Mouse (Mus musculus) hindbrain, postnatal 0 days (tissue): ENCODE data around the gene Rsc1a1. TPM values are rescaled to one million over a fixed set of nuclear protein-coding genes. Genes with fewer than 3 reads are reported as not detected.
A peak's percentile ranks its signal among the peaks of the same experiment; 100 is the strongest.

Source experiments
- ATAC-seq: fragments of 200-750 bp; cut with Nextera tagmentation; 2 replicates; pipeline ENCODE4 v1.8.0; 2017; ENCODE audit warnings: mild to moderate bottlenecking, moderate TSS enrichment, moderate library complexity
- DNase-seq: peaks from one replicate; pipeline ENCODE4 v3.0.0-alpha.2; 2015; ENCODE audit warnings: low spot score
- H3K27ac ChIP-seq: fragments of 300-500 bp; sonication (generic); 2 replicates; pipeline ENCODE4 v1.5.1; 2014; ENCODE audit warnings: mild to moderate bottlenecking
- H3K27me3 ChIP-seq: fragments of 300-500 bp; sonication (generic); 2 replicates; pipeline ENCODE4 v1.6.1; 2014; ENCODE audit warnings: low read length, mixed read lengths; ENCODE audit not compliant: insufficient read depth
- H3K36me3 ChIP-seq: fragments of 300-500 bp; sonication (generic); 2 replicates; pipeline ENCODE4 v1.6.1; 2014; ENCODE audit warnings: low read length, mixed read lengths; ENCODE audit not compliant: insufficient read depth
- H3K4me1 ChIP-seq: fragments of 300-500 bp; sonication (generic); 2 replicates; pipeline ENCODE4 v1.6.1; 2014; ENCODE audit warnings: antibody characterized with exemption, low read length, mixed read lengths; ENCODE audit not compliant: insufficient read depth
- H3K4me2 ChIP-seq: fragments of 300-500 bp; sonication (generic); 2 replicates; pipeline ENCODE4 v1.6.1; 2014; ENCODE audit warnings: low read depth, mild to moderate bottlenecking, low read length, moderate library complexity, mixed read lengths
- H3K4me3 ChIP-seq: fragments of 300-500 bp; sonication (generic); 2 replicates; pipeline ENCODE4 v1.5.1; 2014; ENCODE audit warnings: low read length
- H3K9ac ChIP-seq: fragments of 300-500 bp; sonication (generic); replicated peaks from 2 replicates; pipeline ENCODE4 v1.6.1; 2014; ENCODE audit warnings: mild to moderate bottlenecking, low read length, moderate library complexity, mixed read lengths
- H3K9me3 ChIP-seq: fragments of 300-500 bp; sonication (generic); 2 replicates; pipeline ENCODE4 v1.6.1; 2016; ENCODE audit warnings: low read length, mixed read lengths
- CTCF ChIP-seq: IDR thresholded peaks from 2 replicates; pipeline ENCODE4 v1.5.1; 2016; ENCODE audit warnings: antibody characterized with exemption, control low read depth, low read depth
- WGBS: fragments of 180-500 bp; shearing (Covaris S2); extraction: QIAGEN DNeasy Blood & Tissue Kit; methylation state at CpG from one replicate; pipeline ENCODE4 v1.1.7; 2014; 5-methylcytosine and 5-hydroxymethylcytosine counted together
- polyA plus RNA-seq: library from polyadenylated mRNA; unstranded; fragments of >200 nt; fragmentation: Nextera tagmentation; extraction: Ambion mirVana; gene quantifications from 2 replicates; pipeline ENCODE4 v1.2.1, GENCODE M21; 2015
- total RNA-seq: library from RNA; depleted of rRNA; stranded (reverse); fragments of >200 nt; gene quantifications from 2 replicates; pipeline ENCODE4 v1.2.3, GENCODE M21; 2014

Rsc1a1 gene
- total and polyA plus RNA-seq, 2 experiments from 2014 or later: 13.6 TPM; not detected in 1

DNA sequence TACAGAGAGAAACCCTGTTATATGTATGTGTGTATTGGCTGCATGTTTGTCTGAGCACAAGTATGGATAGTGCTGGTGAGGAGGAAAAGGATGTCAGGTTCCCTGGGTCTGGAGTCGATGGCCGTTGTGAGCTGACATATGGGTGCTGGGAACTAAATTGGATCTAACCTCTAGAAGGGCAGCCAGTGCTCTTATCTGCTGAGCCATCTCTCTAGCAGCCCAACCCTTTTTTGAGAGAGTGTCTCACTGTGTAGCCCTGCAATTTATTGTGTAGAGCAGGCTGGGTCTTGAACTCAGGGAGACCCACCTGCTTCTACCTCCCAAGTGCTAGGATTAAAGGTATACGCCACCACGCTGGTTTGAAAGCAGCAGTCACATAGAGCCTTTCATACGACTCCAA lies 39.9 kb upstream of the Rsc1a1 start:
- 89% methylated on average over 5 of the region's 5 CpGs for WGBS
- Histone ChIP-seq H3K4me1 (peaks cover 10% of the 10 kb centered on the region; the same call in 1 of the 2 replicates), H3K9me3 (no peaks in the 10 kb centered on the region), H3K36me3 (no peaks in the 10 kb centered on the region), H3K9ac (no peak overlapping the region), H3K4me2 (no peak overlapping the region), H3K27ac (no peak overlapping the region), H3K4me3 (no peak overlapping the region), H3K27me3 (no peaks in the 10 kb centered on the region)
- DNase-seq (no peak), ATAC-seq (no peak)
- no peak for TF ChIP-seq CTCF

DNA sequence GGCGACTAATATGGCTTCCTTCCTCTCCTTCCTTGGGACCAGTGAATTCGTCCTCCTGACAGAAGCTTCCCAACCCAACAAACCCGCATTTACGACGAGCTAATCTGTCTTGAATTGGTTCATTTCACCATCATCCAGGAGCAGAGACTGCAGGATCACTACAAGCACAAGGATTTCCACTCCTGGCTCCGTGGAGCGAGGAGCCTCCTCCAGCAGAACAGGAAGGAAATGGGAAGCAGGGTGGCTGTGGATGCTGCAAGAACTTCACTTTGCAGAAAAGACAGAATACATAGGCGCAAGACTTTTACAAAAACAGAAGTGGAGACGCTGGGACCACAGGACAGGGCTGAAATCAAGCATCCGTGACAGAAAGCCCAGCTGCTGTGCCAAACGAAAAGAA lies 39.2 kb upstream of the Rsc1a1 start:
- ATAC-seq (no peak), DNase-seq (no peak)
- no peak overlapping the region for H3K9ac ChIP-seq
- 66% methylated on average over 11 of the region's 11 CpGs for WGBS
- no peak overlapping the region for H3K4me3 ChIP-seq
- no peak for TF ChIP-seq CTCF
- H3K4me2 ChIP-seq: no peak overlapping the region
- H3K4me1 ChIP-seq: peaks cover 10% of the 10 kb centered on the region; the same call in 1 of the 2 replicates
- H3K36me3 ChIP-seq: no peaks in the 10 kb centered on the region; the same call in 1 of the 2 replicates
- no peaks in the 10 kb centered on the region for H3K27me3 ChIP-seq
- H3K27ac ChIP-seq: no peak overlapping the region
- no peaks in the 10 kb centered on the region for H3K9me3 ChIP-seq

DNA sequence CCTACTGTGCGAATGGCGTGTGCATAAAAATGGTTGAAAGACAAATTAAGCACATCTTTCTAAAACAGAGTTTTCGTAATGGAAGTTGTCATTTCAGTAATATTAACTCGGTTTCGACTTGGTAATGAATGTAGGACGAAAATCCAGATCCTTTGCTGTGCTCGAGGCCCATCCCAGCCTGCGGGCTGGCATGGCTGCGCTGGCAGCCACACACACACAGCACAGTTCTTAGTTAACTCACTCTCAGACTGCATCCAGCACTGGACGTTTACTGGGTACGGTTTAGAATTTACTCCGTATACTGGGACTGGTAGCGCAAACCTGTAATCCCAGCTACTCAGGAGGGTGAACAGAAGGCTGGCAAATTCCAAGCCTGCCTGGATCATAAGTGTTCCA lies 38.3 kb upstream of the Rsc1a1 start:
- Histone ChIP-seq H3K4me1 (peaks cover 10% of the 10 kb centered on the region; the same call in 1 of the 2 replicates), H3K36me3 (no peaks in the 10 kb centered on the region; the same call in 1 of the 2 replicates), H3K4me3 (peak overlapping the region; percentile 97), H3K4me2 (peak overlapping the region; percentile 89), H3K9ac (peak overlapping the region; percentile 96), H3K9me3 (no peaks in the 10 kb centered on the region), H3K27me3 (no peaks in the 10 kb centered on the region), H3K27ac (peak overlapping the region; percentile 94)
- 5% methylated on average over 13 of the region's 13 CpGs for WGBS
- ATAC-seq: peak; percentile 65
- peak; percentile 15 for DNase-seq
- TF ChIP-seq CTCF: no peak

DNA sequence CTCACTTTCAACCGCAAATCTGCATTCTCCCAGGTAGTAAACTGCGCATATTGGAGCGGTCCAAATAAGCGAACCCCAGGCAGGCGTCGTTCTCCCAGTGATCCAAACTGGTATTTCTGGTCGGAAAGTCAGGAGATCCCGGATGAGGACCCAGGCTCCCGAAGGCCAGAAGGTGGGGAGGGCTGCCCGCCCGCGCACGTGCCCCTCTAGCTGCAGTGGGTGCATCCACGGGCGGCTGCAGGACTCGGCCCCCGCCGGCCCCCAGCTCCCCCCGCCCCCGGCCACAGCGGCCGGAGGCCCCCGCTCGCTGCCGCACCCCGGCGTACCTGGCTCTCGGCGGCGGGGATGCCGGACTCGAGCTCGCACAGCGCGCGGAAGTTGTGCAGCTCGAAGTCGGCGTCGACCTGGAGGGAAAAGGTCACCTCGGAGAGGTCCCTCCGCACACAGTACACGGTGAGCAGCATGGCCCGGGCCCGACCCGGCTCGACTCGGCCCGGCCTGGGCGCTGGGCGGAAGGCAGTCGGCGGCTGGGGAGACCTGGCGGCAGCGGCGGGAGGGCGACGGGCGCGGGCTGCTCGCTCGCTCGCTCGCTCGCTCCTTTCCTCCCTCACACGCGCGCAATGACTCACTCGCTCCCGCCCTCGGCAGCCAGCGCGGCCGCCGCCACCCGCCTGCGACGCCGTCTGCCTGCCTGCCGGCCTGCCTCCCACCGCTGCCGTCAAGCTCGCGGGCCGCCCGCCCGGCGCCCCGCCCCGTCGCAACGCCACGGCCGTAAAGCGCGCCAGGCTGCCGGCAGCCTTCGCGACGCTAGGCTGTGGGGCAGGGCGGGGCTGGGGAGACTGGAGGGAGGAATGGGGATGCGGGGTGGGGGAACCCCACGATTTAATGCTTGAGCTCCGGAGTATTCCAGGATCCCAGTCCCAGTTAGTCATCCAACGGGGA lies 37.6 kb upstream of the Rsc1a1 start, which contains the start of gene Ddi2:
TSS of gene Ddi2 (minus strand) at position 689 of the 942 bp plus-strand sequence.
- Histone ChIP-seq H3K4me2 (peak within 1 kb of the TSS; percentile 89), H3K4me3 (peak within 1 kb of the TSS; percentile 97)
- under 1% methylated on average over 90 of the region's 105 CpGs for WGBS

DNA sequence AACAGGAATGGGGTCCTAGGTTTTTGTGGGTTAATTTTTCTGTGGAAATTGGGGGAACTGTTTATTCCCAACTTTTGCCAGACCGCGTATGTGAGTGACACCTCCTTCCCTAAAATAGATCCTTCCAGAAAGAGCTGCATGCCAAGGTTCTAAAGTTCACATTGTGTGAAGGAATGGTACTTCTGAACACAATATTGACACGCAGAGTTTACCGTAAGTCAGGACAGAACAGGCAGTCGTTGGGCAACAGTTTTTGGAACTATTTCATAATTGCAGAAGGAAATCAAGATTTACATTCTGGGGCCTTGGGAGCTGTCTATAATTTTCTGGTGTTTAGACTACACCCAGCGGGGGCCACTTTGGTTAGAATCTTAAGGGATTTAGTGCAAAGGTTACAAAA lies 36.6 kb upstream of the Rsc1a1 start:
- H3K27me3 ChIP-seq: no peaks in the 10 kb centered on the region
- WGBS: 64% methylated on average over 6 of the region's 6 CpGs
- no peaks in the 10 kb centered on the region for H3K9me3 ChIP-seq
- DNase-seq: no peak
- TF ChIP-seq CTCF: no peak
- no peak overlapping the region for H3K27ac ChIP-seq
- peaks cover 10% of the 10 kb centered on the region; the same call in 1 of the 2 replicates for H3K4me1 ChIP-seq
- peak overlapping the region; percentile 96; the same call in 1 of the 2 replicates for H3K9ac ChIP-seq
- no peak for ATAC-seq
- no peaks in the 10 kb centered on the region; the same call in 1 of the 2 replicates for H3K36me3 ChIP-seq
- H3K4me3 ChIP-seq: peak overlapping the region; percentile 97
- peak overlapping the region; percentile 89 for H3K4me2 ChIP-seq

More for the DNA sequence above, 37.6 kb upstream of the Rsc1a1 start, which contains the start of gene Ddi2:
- peak; percentile 96 for DNase-seq
- Histone ChIP-seq H3K4me1 (peaks cover 10% of the 10 kb centered on the region; the same call in 1 of the 2 replicates), H3K9ac (peak within 1 kb of the TSS; percentile 96), H3K36me3 (no peaks in the 10 kb centered on the region; the same call in 1 of the 2 replicates), H3K9me3 (no peaks in the 10 kb centered on the region), H3K27me3 (no peaks in the 10 kb centered on the region), H3K27ac (peak within 1 kb of the TSS; percentile 94)
- no peak for TF ChIP-seq CTCF
- ATAC-seq: peak; percentile 94

DNA sequence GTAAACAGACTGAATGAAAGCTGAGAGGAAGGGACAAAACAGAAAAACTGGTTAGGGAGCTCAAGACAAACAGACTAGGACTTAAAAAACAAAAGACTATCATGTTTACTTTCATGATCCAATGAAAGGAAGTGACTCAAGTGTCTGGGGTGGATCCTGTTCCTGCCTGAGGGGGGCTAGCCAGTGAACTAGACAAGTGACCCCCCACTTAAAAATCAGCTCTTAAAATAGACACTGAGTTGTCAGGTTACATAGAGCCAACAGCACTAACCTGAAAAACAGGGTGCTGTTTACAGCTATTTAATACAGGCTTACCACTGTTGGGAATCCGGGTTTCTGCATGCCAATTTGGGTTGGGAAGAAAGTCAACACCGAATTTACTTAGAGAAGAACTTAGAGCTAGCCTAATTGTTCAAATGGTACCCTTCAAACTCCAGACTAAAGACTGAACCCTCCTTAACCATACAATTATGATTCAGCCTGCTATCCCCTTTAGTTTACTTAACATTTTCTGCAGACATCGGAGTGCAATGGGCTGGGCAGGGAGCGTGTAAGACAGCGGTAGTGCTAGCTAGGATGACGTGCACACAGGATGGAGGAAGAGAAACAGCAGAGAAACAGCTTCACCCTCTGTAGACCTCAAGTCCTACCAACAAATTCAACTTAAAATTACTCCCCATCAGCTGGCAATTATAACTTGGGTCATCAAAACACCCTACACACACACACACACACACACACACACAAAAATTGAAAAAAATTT lies 35.5 kb upstream of the Rsc1a1 start:
- 77% methylated on average over 6 of the region's 6 CpGs for WGBS
- Histone ChIP-seq H3K27ac (no peak overlapping the region), H3K9ac (no peak overlapping the region), H3K27me3 (no peaks in the 10 kb centered on the region), H3K4me2 (peak overlapping the region; percentile 89), H3K4me3 (no peak overlapping the region), H3K36me3 (no peaks in the 10 kb centered on the region; the same call in 1 of the 2 replicates), H3K4me1 (peaks cover 10% of the 10 kb centered on the region; the same call in 1 of the 2 replicates), H3K9me3 (no peaks in the 10 kb centered on the region)
- no peak for DNase-seq
- ATAC-seq: no peak
- TF ChIP-seq CTCF: no peak
